Mouse (Mus musculus) neural tube, embryonic 14.5 days (tissue): ENCODE results near the gene Large1. TPM values are rescaled to one million over a fixed set of nuclear protein-coding genes. Genes with fewer than 3 reads are reported as not detected.
A peak's percentile ranks its signal among the peaks of the same experiment; 100 is the strongest.

ENCODE experiments used
- ATAC-seq: fragments of 200-750 bp; cut with Nextera tagmentation; 2 replicates; pipeline ENCODE4 v1.8.0; 2017; ENCODE audit warnings: low read depth, mild to moderate bottlenecking, moderate TSS enrichment, moderate library complexity
- H3K27ac ChIP-seq: fragments of 300-500 bp; sonication (generic); 2 replicates; pipeline ENCODE4 v1.5.1; 2014; ENCODE audit warnings: low read depth, mild to moderate bottlenecking, control low read depth, low read length, moderate library complexity, mixed read lengths
- H3K27me3 ChIP-seq: fragments of 300-500 bp; sonication (generic); 2 replicates; pipeline ENCODE4 v1.6.1; 2014; ENCODE audit warnings: low read length; ENCODE audit not compliant: control insufficient read depth, insufficient read depth
- H3K36me3 ChIP-seq: fragments of 300-500 bp; sonication (generic); 2 replicates; pipeline ENCODE4 v1.6.1; 2014; ENCODE audit warnings: low read length, mixed read lengths; ENCODE audit not compliant: control insufficient read depth, insufficient read depth
- H3K4me1 ChIP-seq: fragments of 300-500 bp; sonication (generic); 2 replicates; pipeline ENCODE4 v1.6.1; 2014; ENCODE audit warnings: low read length; ENCODE audit not compliant: control insufficient read depth, insufficient read depth
- H3K4me2 ChIP-seq: fragments of 300-500 bp; sonication (generic); 2 replicates; pipeline ENCODE4 v1.6.1; 2014; ENCODE audit warnings: mild to moderate bottlenecking, low read depth, low read length, control low read depth
- H3K4me3 ChIP-seq: fragments of 300-500 bp; sonication (generic); 2 replicates; pipeline ENCODE4 v1.5.1; 2014; ENCODE audit warnings: low read depth, low read length, control low read depth, mixed read lengths
- H3K9ac ChIP-seq: fragments of 300-500 bp; sonication (generic); replicated peaks from 2 replicates; pipeline ENCODE4 v1.6.1; 2014; ENCODE audit warnings: low read depth, mild to moderate bottlenecking, control low read depth, low read length, mixed read lengths
- H3K9me3 ChIP-seq: fragments of 300-500 bp; sonication (generic); 2 replicates; pipeline ENCODE4 v1.6.1; 2016; ENCODE audit warnings: low read length; ENCODE audit not compliant: control insufficient read depth
- WGBS: fragments of 180-500 bp; shearing (Covaris S2); extraction: QIAGEN DNeasy Blood & Tissue Kit; methylation state at CpG from one replicate; pipeline ENCODE4 v1.1.7; 2014; 5-methylcytosine and 5-hydroxymethylcytosine counted together
- polyA plus RNA-seq: library from polyadenylated mRNA; unstranded; fragments of >200 nt; fragmentation: Nextera tagmentation; extraction: Ambion mirVana; gene quantifications from 2 replicates; pipeline ENCODE4 v1.2.1, GENCODE M21; 2014

Gene Large1
- polyA plus RNA-seq, 1 experiment from 2014 or later = 28.5 TPM

DNA sequence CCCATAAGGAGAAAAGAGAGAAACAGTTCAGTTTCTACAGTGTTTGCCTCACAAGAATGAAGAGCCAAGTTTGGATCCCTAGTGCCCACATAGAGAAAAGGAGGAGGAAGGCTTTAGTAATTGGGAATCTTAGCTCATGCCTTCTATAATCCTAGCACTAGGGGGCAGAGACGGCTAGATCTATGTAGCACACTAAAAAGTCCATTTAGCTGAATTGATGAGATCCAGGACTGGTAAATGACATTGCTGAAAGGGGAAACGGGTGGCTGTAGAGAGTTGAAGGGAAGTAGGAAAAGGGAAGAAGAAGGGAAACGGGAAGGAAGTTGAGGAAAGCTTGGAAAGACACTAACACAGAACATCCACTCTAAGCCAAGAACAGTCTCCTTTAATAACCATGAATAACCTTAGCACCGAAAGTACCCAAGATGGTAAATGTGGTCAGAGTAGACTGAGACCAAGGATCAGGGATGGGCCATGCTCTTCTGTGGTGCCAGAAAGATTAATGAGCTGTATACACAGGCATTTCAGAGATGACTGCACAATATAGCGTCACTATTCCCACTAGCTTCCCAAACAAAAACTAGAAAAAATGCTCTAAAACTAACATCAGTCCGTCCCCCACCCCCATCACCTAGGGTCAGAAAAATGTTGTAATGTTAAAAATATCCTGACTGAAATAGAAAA is 119.8 kb downstream of the Large1 start:
- no peaks in the 10 kb centered on the region for H3K9me3 ChIP-seq
- no peaks in the 10 kb centered on the region for H3K27me3 ChIP-seq
- H3K4me1 ChIP-seq = no peaks in the 10 kb centered on the region
- no peak overlapping the region for H3K4me2 ChIP-seq
- ATAC-seq = peak; percentile 75; the same call in 1 of the 2 replicates
- no peaks in the 10 kb centered on the region for H3K36me3 ChIP-seq
- no peak overlapping the region for H3K27ac ChIP-seq
- H3K9ac ChIP-seq = no peak overlapping the region
- WGBS = 52% methylated on average over 6 of the region's 6 CpGs
- no peak overlapping the region for H3K4me3 ChIP-seq

DNA sequence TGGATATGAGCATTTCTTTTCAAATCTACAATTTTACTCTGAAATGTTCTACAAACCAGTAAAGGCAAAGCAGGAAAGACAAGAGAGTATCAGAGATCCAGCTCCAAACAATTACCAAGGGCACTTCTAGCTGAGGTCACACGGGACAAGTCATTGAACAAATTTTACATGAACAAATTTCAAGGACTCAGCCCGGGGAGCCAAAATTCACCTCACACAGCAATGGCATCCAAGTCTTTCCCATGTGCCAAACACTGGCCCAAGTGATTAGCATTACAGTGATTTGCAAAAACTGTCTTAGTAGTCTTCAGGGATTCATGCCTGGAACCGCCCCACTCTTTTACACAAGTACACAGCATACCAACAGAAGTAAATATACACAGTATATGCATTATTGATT is 126.5 kb downstream of the Large1 start:
- no peak overlapping the region for H3K9ac ChIP-seq
- H3K27ac ChIP-seq = no peak overlapping the region
- H3K9me3 ChIP-seq = no peaks in the 10 kb centered on the region
- H3K4me2 ChIP-seq = no peak overlapping the region
- H3K27me3 ChIP-seq = no peaks in the 10 kb centered on the region
- H3K36me3 ChIP-seq = no peaks in the 10 kb centered on the region
- no peaks in the 10 kb centered on the region for H3K4me1 ChIP-seq
- no peak for ATAC-seq
- H3K4me3 ChIP-seq = no peak overlapping the region
- 87% methylated on average over 3 of the region's 3 CpGs for WGBS

GRCm38 (mm10) chr8:73225654-73226053 is 127.7 kb downstream of the Large1 start:
- H3K4me2 ChIP-seq = no peak overlapping the region
- H3K4me1 ChIP-seq = no peaks in the 10 kb centered on the region
- H3K4me3 ChIP-seq = no peak overlapping the region
- H3K9ac ChIP-seq = no peak overlapping the region
- H3K27ac ChIP-seq = no peak overlapping the region
- ATAC-seq = no peak
- no peaks in the 10 kb centered on the region for H3K36me3 ChIP-seq
- no peaks in the 10 kb centered on the region for H3K9me3 ChIP-seq
- WGBS = 67% methylated on average over 2 of the region's 2 CpGs
- H3K27me3 ChIP-seq = no peaks in the 10 kb centered on the region

- ATAC-seq = no peak
- Histone ChIP-seq H3K9me3 (no peaks in the 10 kb centered on the region), H3K4me2 (no peak overlapping the region), H3K27ac (no peak overlapping the region), H3K4me3 (no peak overlapping the region), H3K4me1 (no peaks in the 10 kb centered on the region), H3K27me3 (no peaks in the 10 kb centered on the region), H3K9ac (no peak overlapping the region), H3K36me3 (no peaks in the 10 kb centered on the region)
- 66% methylated on average over 6 of the region's 6 CpGs for WGBS
Measured at GRCm38 (mm10) chr8:73219178-73219811, 134.0 kb downstream of the Large1 start.

GRCm38 (mm10) chr8:73206831-73207230 is 146.5 kb downstream of the Large1 start:
- Histone ChIP-seq H3K4me2 (no peak overlapping the region), H3K4me3 (no peak overlapping the region), H3K27ac (no peak overlapping the region), H3K9me3 (no peaks in the 10 kb centered on the region), H3K27me3 (no peaks in the 10 kb centered on the region), H3K4me1 (no peaks in the 10 kb centered on the region), H3K36me3 (no peaks in the 10 kb centered on the region), H3K9ac (no peak overlapping the region)
- ATAC-seq = no peak

- Histone ChIP-seq H3K9ac (no peak overlapping the region), H3K36me3 (no peaks in the 10 kb centered on the region), H3K4me1 (no peaks in the 10 kb centered on the region), H3K27ac (no peak overlapping the region), H3K9me3 (no peaks in the 10 kb centered on the region), H3K27me3 (no peaks in the 10 kb centered on the region), H3K4me2 (no peak overlapping the region), H3K4me3 (no peak overlapping the region)
- WGBS = 89% methylated on average over 2 of the region's 2 CpGs
- no peak for ATAC-seq
Measured at GRCm38 (mm10) chr8:73201854-73202253, 151.5 kb downstream of the Large1 start.

DNA sequence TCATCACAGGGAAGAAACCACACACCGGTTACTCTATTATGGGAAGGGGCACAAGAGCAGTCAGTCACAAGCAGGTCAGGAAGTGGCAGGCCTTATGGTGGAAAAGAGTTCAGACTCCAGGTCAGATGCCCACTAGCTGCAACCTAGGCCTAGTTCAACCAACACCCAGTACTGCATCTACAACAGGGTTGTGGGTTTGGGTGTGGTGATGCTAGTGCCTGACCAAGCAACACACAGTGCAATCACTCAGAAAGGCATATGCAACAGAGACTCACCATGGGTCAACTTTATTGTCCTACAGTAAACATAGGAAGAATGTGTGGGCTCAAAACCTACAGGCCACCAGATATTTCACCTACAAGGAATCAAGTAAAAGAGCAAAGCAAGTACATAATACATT is 155.6 kb downstream of the Large1 start:
- no peak overlapping the region for H3K4me2 ChIP-seq
- H3K9me3 ChIP-seq = no peaks in the 10 kb centered on the region
- no peak overlapping the region for H3K9ac ChIP-seq
- no peaks in the 10 kb centered on the region for H3K36me3 ChIP-seq
- no peak for ATAC-seq
- no peaks in the 10 kb centered on the region for H3K27me3 ChIP-seq
- no peaks in the 10 kb centered on the region for H3K4me1 ChIP-seq
- no peak overlapping the region for H3K27ac ChIP-seq
- H3K4me3 ChIP-seq = no peak overlapping the region
- WGBS = 96% methylated on average over 1 of the region's 1 CpGs

DNA sequence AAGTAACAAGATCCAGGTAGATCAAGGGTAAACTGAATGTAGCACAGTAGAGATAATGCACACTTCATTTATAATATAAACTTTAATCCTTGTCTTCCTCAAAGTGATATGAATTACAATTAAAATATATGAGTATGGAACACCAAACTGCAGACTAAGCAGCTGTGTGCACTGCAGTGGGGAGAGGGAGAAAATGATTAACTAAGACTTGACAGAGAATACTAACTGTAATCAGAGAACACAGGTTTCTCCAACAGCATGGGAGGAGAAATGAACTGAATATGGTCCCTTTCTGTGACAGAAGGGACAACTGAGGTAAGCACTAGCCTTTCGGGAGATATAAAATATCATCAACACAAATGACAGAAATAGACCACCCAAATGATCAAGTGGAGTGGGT is 164.7 kb downstream of the Large1 start:
- H3K36me3 ChIP-seq = no peaks in the 10 kb centered on the region
- H3K9me3 ChIP-seq = no peaks in the 10 kb centered on the region
- H3K27me3 ChIP-seq = no peaks in the 10 kb centered on the region
- no peaks in the 10 kb centered on the region for H3K4me1 ChIP-seq
- H3K4me3 ChIP-seq = no peak overlapping the region
- H3K27ac ChIP-seq = no peak overlapping the region
- H3K9ac ChIP-seq = no peak overlapping the region
- H3K4me2 ChIP-seq = no peak overlapping the region
- 79% methylated on average over 1 of the region's 1 CpGs for WGBS
- no peak for ATAC-seq

DNA sequence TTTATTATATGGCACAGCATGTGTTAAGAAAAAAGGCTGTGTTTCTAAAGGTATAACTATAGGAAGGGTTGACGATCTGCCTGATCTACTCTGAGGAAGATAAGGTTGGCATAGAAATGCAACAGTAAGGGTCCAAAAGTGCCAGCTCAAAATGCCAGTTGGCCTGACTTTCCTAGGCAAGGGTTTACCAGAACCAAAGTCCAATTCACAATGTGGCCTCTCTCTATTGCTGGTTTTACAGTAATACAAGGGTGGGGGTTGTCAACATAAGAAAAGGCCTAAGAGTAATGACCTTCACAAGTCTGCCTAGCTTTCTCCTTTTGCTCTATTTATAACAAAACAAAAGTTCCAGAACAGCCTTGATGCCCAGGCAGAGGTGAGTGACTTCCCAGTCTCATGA is 166.0 kb downstream of the Large1 start:
- no peaks in the 10 kb centered on the region for H3K4me1 ChIP-seq
- 82% methylated on average over 1 of the region's 1 CpGs for WGBS
- no peaks in the 10 kb centered on the region for H3K36me3 ChIP-seq
- H3K9me3 ChIP-seq = no peaks in the 10 kb centered on the region
- no peak overlapping the region for H3K4me2 ChIP-seq
- H3K9ac ChIP-seq = no peak overlapping the region
- ATAC-seq = no peak
- H3K27ac ChIP-seq = no peak overlapping the region
- no peaks in the 10 kb centered on the region for H3K27me3 ChIP-seq
- H3K4me3 ChIP-seq = no peak overlapping the region
